In genomic region chr1:79696933-79697332, GRCm38 (mm10) we compare ENCODE assay signal across 8 mouse cellular contexts. TPM values are rescaled to one million over a fixed set of nuclear protein-coding genes. Genes with fewer than 3 reads are reported as not detected.
DNase-seq lines count a peak whose midpoint lies in the region; ATAC-seq and TF ChIP-seq lines count a peak whose summit lies in the region.
"Had no signal": no experiment of that assay in that cellular context is flagged by ENCODE, and none has a peak within 500 bp of the region (broad histone marks: within the 10 kb centered on the region; RNA-seq: fewer than 3 reads in every experiment).

No protein-coding gene starts in this region.

- H3K4me3 ChIP-seq in layer of hippocampus, adult 2 months, result no peak overlapping the region
- H3K4me3 ChIP-seq in embryonic facial prominence, embryonic 14.5 days (ENCODE audit: low read depth, low read length), result no peak overlapping the region
- H3K4me3 ChIP-seq in hindbrain, embryonic 15.5 days, result no peak overlapping the region

- no peaks in the 10 kb centered on the region for H3K27me3 ChIP-seq in embryonic facial prominence, embryonic 14.5 days (replicated peaks; ENCODE audit: control insufficient read depth, insufficient read depth, low read length)
- no peaks in the 10 kb centered on the region for H3K27me3 ChIP-seq in hindbrain, embryonic 15.5 days

- no peak for DNase-seq in layer of hippocampus, adult 2 months (ENCODE audit: low spot score in 2 of 2)
- DNase-seq in layer of hippocampus, postnatal 25 days (ENCODE audit: extremely low spot score in 1 of 2, low spot score in 1 of 2), result no peak
- peak; percentile 25 for DNase-seq in brain, embryonic 14.5 days (ENCODE audit: low read depth)
- no peak for DNase-seq in embryonic facial prominence, embryonic 14.5 days (ENCODE audit: low spot score)
- no peak for DNase-seq in frontal cortex, adult 2 months (ENCODE audit: extremely low spot score in 1 of 2, low spot score in 1 of 2)
- DNase-seq in cerebellum, adult 18-20 months, result no peak
- DNase-seq: spleen, adult 18-20 months had no signal

- no peaks in the 10 kb centered on the region for H3K9me3 ChIP-seq in embryonic facial prominence, embryonic 14.5 days (ENCODE audit: control insufficient read depth, low read length)
- no peaks in the 10 kb centered on the region for H3K9me3 ChIP-seq in hindbrain, embryonic 15.5 days

- 0 out of 2 replicates have a peak overlapping the region, but pooled peaks have one; percentile 3 for H3K4me2 ChIP-seq in embryonic facial prominence, embryonic 14.5 days (ENCODE audit: low read depth, low read length)
- no peak overlapping the region for H3K4me2 ChIP-seq in hindbrain, embryonic 15.5 days

- TF ChIP-seq POLR2A in brain, embryonic 14.5 days (IDR thresholded peaks at IDR 0.05; ENCODE audit: borderline replicate concordance, extremely low read depth, insufficient read depth, insufficient read length, poor library complexity, severe bottlenecking), result no peak

- ATAC-seq in embryonic facial prominence, embryonic 14.5 days (ENCODE audit: low read depth), result peak; percentile 53
- ATAC-seq in hindbrain, embryonic 15.5 days (ENCODE audit: low FRiP score, low read depth), result peak; percentile 61; the same call in 1 of the 2 replicates

- WGBS in embryonic facial prominence, embryonic 14.5 days, result 61% methylated on average over 5 of the region's 5 CpGs
- WGBS in hindbrain, embryonic 15.5 days, result 63% methylated on average over 5 of the region's 5 CpGs

- H3K4me1 ChIP-seq in embryonic facial prominence, embryonic 14.5 days (ENCODE audit: control insufficient read depth, insufficient read depth, low read length), result peaks cover 8% of the 10 kb centered on the region; the same call in 1 of the 2 replicates
- H3K4me1 ChIP-seq in hindbrain, embryonic 15.5 days (replicated peaks), result peaks cover 8% of the 10 kb centered on the region

- H3K36me3 ChIP-seq in embryonic facial prominence, embryonic 14.5 days (ENCODE audit: control insufficient read depth, insufficient read depth, low read length), result no peaks in the 10 kb centered on the region
- H3K36me3 ChIP-seq in hindbrain, embryonic 15.5 days, result peaks cover 8% of the 10 kb centered on the region; the same call in 1 of the 2 replicates

- H3K9ac ChIP-seq in embryonic facial prominence, embryonic 14.5 days (ENCODE audit: low read depth, low read length), result no peak overlapping the region
- H3K9ac ChIP-seq in hindbrain, embryonic 15.5 days, result no peak overlapping the region

- H3K27ac ChIP-seq in layer of hippocampus, adult 2 months, result 0 out of 2 replicates have a peak overlapping the region, but pooled peaks have one; percentile 14
- no peak overlapping the region for H3K27ac ChIP-seq in embryonic facial prominence, embryonic 14.5 days (replicated peaks; ENCODE audit: low read depth, low read length)
- 0 out of 2 replicates have a peak overlapping the region, but pooled peaks have one; percentile 43 for H3K27ac ChIP-seq in hindbrain, embryonic 15.5 days (replicated peaks)

- no peak for TF ChIP-seq CTCF in layer of hippocampus, adult 2 months (conservative IDR thresholded peaks at IDR 0.05)
- TF ChIP-seq CTCF in brain, embryonic 14.5 days (IDR thresholded peaks at IDR 0.05; ENCODE audit: borderline replicate concordance, extremely low read depth, insufficient read depth, insufficient read length), result no peak

RNA-seq across cellular contexts. Expression of gene Ap1s3, which starts 25.2 kb away (rescaled TPM):
- 1 to 10 TPM; 2.0 to 3.3 TPM for total RNA-seq in layer of hippocampus, adult 2 months (2021)
- 1 to 10 TPM; 2.2 to 2.8 TPM for total RNA-seq in layer of hippocampus, postnatal 25 days (2021)
- polyA plus RNA-seq in brain, embryonic 14.5 days (2012; rRNA removed), result 1.4 and 1.8 TPM in 2 replicates
- 0.31 and 0.41 TPM in 2 replicates for polyA plus RNA-seq in embryonic facial prominence, embryonic 14.5 days (2014; fragmentation: Nextera tagmentation; extraction: Ambion mirVana)
- polyA plus RNA-seq in hindbrain, embryonic 15.5 days (2015; fragmentation: Nextera tagmentation; extraction: Ambion mirVana), result 0.09 and 0.12 TPM in 2 replicates
- polyA plus RNA-seq in frontal cortex, adult 2 months (2012; rRNA removed), result 1.8 and 2.4 TPM in 2 replicates
